In the genomic region with DNA sequence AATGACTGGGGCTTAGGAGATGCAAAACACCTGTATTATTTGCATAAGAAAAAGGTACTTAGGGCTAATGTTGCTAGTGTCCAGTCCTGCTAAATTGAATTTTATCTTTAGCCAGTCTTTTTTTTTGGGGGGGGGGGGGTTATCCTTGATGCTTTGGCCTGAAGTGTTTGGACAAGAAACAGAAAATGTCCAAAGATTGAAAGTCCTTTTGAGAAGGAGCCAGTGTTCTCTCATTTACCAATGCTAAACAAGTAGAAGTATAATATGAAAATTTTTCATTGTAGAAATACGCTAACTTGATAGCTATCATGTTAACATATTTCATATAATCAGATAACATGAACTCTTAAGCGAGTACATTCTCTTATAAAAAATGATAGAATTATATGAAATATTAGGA, we compare ENCODE assay signal across 8 mouse cellular contexts.
DNase-seq lines count a peak whose midpoint lies in the region; ATAC-seq lines count a peak whose summit lies in the region.

No protein-coding gene starts in this region.

- H3K27me3 ChIP-seq in kidney, embryonic 16.5 days (ENCODE audit: insufficient read depth, low read length), result no peaks in the 10 kb centered on the region
- no peaks in the 10 kb centered on the region for H3K27me3 ChIP-seq in embryonic facial prominence, embryonic 12.5 days
- H3K27me3 ChIP-seq in intestine, embryonic 14.5 days (replicated peaks; ENCODE audit: control insufficient read depth, insufficient read depth, low read length), result no peaks in the 10 kb centered on the region
- H3K27me3 ChIP-seq in midbrain, embryonic 15.5 days (replicated peaks), result no peaks in the 10 kb centered on the region

- no peak overlapping the region for H3K27ac ChIP-seq in kidney, embryonic 16.5 days (ENCODE audit: low read length)
- no peak overlapping the region for H3K27ac ChIP-seq in embryonic facial prominence, embryonic 12.5 days
- no peak overlapping the region for H3K27ac ChIP-seq in intestine, embryonic 14.5 days (ENCODE audit: low read depth)
- no peak overlapping the region for H3K27ac ChIP-seq in midbrain, embryonic 15.5 days

- peaks cover 7% of the 10 kb centered on the region; the same call in 1 of the 2 replicates for H3K36me3 ChIP-seq in kidney, embryonic 16.5 days (ENCODE audit: insufficient read depth, low read length)
- peaks cover 4% of the 10 kb centered on the region for H3K36me3 ChIP-seq in embryonic facial prominence, embryonic 12.5 days
- H3K36me3 ChIP-seq in intestine, embryonic 14.5 days (ENCODE audit: control insufficient read depth, insufficient read depth, low read length), result peaks cover 7% of the 10 kb centered on the region; the same call in 1 of the 2 replicates
- no peaks in the 10 kb centered on the region for H3K36me3 ChIP-seq in midbrain, embryonic 15.5 days (replicated peaks)

- no peak for DNase-seq in kidney, adult 8-10 months
- DNase-seq in intestine, embryonic 14.5 days (ENCODE audit: low spot score), result no peak
- no peak for DNase-seq in frontal cortex, postnatal 10 days (ENCODE audit: low spot score in 2 of 2)
- no peak for DNase-seq in adrenal gland, postnatal 36 days
- DNase-seq in adrenal gland, postnatal 25 days, result no peak

- H3K4me1 ChIP-seq in kidney, embryonic 16.5 days (ENCODE audit: insufficient read depth, low read length), result peaks cover 24% of the 10 kb centered on the region
- peaks cover 15% of the 10 kb centered on the region for H3K4me1 ChIP-seq in embryonic facial prominence, embryonic 12.5 days
- peaks cover 14% of the 10 kb centered on the region; the same call in 1 of the 2 replicates for H3K4me1 ChIP-seq in intestine, embryonic 14.5 days (replicated peaks; ENCODE audit: control insufficient read depth, insufficient read depth, low read length)
- H3K4me1 ChIP-seq in midbrain, embryonic 15.5 days, result peaks cover 19% of the 10 kb centered on the region

- H3K4me2 ChIP-seq in kidney, embryonic 16.5 days (replicated peaks; ENCODE audit: low read depth, low read length), result peak overlapping the region; percentile 71
- H3K4me2 ChIP-seq in embryonic facial prominence, embryonic 12.5 days (replicated peaks), result peak overlapping the region; percentile 67
- peak overlapping the region; percentile 71 for H3K4me2 ChIP-seq in intestine, embryonic 14.5 days (ENCODE audit: low read length)
- H3K4me2 ChIP-seq in midbrain, embryonic 15.5 days, result peak overlapping the region; percentile 53

- no peak overlapping the region for H3K9ac ChIP-seq in kidney, embryonic 16.5 days (replicated peaks; ENCODE audit: low read length)
- H3K9ac ChIP-seq in embryonic facial prominence, embryonic 12.5 days, result no peak overlapping the region
- no peak overlapping the region; the same call in 1 of the 2 replicates for H3K9ac ChIP-seq in intestine, embryonic 14.5 days (ENCODE audit: low read length)
- H3K9ac ChIP-seq in midbrain, embryonic 15.5 days, result no peak overlapping the region

- WGBS in kidney, embryonic 16.5 days, result 78% methylated on average over 2 of the region's 2 CpGs
- WGBS in embryonic facial prominence, embryonic 12.5 days, result 75% methylated on average over 2 of the region's 2 CpGs
- 73% methylated on average over 2 of the region's 2 CpGs for WGBS in intestine, embryonic 14.5 days
- WGBS in midbrain, embryonic 15.5 days, result 88% methylated on average over 2 of the region's 2 CpGs

- no peaks in the 10 kb centered on the region for H3K9me3 ChIP-seq in kidney, embryonic 16.5 days (ENCODE audit: low read length)
- H3K9me3 ChIP-seq in embryonic facial prominence, embryonic 12.5 days, result no peaks in the 10 kb centered on the region
- H3K9me3 ChIP-seq in intestine, embryonic 14.5 days (ENCODE audit: control insufficient read depth, low read length), result no peaks in the 10 kb centered on the region
- H3K9me3 ChIP-seq in midbrain, embryonic 15.5 days, result no peaks in the 10 kb centered on the region

- peak overlapping the region; percentile 51 for H3K4me3 ChIP-seq in kidney, embryonic 16.5 days (ENCODE audit: low read length)
- H3K4me3 ChIP-seq in embryonic facial prominence, embryonic 12.5 days, result peak overlapping the region; percentile 35
- peak overlapping the region; percentile 55 for H3K4me3 ChIP-seq in intestine, embryonic 14.5 days (ENCODE audit: low read depth, low read length)
- peak overlapping the region; percentile 19 for H3K4me3 ChIP-seq in midbrain, embryonic 15.5 days

- ATAC-seq in kidney, embryonic 16.5 days (ENCODE audit: low FRiP score, low TSS enrichment), result no peak
- no peak for ATAC-seq in embryonic facial prominence, embryonic 12.5 days (ENCODE audit: insufficient number of reproducible peaks, insufficient read depth, low FRiP score, low TSS enrichment)
- ATAC-seq in intestine, embryonic 14.5 days (replicated peaks; ENCODE audit: low FRiP score, low TSS enrichment, low read depth), result no peak
- ATAC-seq in midbrain, embryonic 15.5 days (replicated peaks), result no peak
